Mouse (Mus musculus): Measurements from ENCODE around the gene Hoxa6. TPM values are rescaled to one million over a fixed set of nuclear protein-coding genes. Genes with fewer than 3 reads are reported as not detected.

Hoxa6 gene
- total RNA-seq, 2 experiments from 2014 or later = not detected

DNA sequence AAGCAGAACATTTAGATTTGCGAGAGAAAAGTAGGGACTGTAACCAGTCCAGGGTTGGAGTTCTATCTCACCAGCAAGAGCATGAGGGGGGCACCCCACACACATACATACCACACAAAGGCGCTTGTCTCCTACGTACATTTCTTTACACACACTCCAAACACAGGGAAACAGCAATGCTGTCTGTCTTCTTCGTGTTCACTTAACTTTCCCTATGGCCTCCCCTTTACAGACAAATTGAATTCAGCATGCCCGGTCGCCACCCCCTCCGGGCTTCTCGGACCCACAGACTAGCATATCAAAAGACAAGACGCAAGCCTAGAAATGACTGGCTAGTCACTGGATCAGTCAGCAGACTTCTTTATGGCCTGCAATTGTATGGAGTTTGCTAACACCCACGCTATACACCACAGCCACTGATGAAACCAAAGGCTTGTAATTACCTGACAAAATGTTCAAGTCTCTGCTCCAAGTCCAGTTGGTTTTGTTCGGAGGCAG, 28.3 kb downstream of the Hoxa6 start:
- DNase-seq (ENCODE audit: low spot score in 2 of 2) = no peak

DNA sequence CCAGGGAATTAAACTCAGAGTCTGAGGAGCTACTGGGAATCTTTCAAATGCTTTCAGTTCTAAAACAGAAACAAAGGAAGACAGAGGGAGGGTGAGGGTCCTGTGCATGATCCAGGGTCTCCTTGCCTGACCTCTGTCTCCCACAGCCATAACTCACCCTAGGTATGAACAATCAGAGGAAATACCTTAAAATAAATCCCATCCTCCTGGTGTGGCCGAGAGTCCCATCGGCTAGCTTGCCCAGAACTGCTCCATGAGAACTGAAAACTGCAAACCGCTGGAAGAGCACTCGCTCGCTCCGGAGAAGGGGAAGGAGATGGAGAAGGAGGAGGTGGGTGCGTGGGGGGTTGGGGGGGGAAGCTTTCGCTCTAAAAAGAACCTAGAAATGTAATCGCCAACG, 28.8 kb downstream of the Hoxa6 start:
- DNase-seq (ENCODE audit: low spot score in 2 of 2) = no peak

DNA sequence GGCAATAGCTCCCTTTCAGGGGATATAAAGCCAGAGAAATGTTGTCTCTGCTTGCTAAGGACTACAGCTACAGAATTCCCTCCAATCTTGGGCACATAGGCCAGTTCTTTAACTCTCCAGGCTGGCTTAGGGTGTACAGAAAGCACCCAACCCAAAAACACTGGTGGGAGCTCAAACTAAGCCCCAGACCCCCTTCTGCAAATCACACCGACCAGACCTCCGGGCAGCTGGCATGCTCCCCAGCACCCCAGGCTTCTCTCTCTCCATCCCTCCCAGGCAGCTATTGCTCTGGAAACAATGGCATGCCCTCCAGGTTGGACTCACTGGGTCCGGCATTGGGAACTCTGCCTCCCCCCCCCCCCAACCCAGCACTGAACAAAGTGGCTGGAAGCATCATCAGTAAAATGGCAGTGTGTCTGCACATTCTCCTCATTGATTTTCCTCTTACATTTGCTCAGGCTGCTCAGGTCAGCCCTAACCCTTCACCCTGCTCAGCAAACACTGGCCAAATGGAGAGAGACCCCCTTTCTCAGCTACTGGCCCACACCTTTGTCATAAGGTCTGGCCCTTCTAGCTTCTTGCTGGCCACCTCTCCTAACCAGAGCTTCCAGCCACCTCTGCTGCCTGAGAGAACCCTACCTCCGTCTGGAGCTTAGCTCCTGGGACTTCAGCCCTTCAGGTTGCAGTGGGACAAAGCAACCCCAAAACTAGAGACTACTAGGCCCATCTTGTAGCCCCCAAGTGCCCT, 29.4 kb downstream of the Hoxa6 start:
- no peak for DNase-seq (ENCODE audit: low spot score in 2 of 2)

DNA sequence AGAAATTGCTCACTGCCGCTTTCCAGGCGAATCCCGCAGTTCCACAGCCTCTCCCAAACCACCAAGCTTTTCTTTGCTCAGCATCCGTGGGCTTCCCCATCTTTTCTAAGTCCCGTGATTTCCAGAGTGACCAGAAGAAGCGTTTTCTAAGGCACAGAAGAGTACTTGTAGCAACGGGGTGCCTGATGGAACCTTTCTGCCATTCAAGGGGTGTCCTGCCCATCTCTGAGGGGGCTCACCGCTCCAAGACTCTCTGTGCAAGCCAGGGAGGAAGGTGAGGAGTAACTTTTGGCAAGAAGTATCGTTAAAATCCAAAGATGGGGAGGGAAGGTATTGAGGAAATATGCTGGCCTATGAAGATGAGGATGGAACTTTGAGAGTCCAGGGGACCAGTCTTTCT, 30.7 kb downstream of the Hoxa6 start:
- DNase-seq (ENCODE audit: low spot score in 2 of 2) = no peak

DNA sequence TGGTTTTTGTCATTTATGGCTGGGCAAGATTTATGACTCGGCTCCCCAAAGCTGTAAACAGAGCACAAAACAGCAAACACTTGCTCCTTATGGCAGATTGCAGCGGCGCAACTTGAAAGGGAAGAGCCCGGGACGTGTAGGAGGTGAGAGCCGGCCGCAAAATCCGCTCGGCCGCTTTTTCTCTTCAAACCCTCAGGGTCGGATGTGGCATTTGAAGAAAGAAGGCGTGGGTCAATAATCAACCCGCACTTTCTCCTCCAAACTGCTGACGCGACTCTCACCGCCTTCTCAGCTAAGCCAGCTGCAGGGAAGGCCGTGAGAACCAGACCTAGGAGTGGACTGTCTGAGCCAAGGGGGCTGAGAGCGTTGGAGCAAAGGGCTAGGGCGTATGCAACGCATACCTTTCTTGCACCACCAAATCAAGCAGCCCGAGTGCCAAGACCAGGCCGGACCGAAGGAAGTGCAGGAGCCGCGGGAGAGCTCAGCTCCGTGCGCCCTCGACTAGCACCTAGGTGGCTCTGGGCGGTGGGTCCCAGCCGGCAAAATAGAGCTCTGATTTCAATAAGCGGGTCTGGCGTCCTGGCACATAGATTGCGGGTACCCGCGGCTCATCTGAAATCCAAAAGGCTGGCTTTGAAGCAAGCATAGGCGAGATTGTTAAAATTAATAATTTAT, 31.3 kb downstream of the Hoxa6 start, which contains the start of gene 5730596B20Rik:
Gene 5730596B20Rik (plus strand): TSS at position 438 of the 675 bp plus-strand sequence.
- no peak for DNase-seq (ENCODE audit: low spot score in 2 of 2)

DNA sequence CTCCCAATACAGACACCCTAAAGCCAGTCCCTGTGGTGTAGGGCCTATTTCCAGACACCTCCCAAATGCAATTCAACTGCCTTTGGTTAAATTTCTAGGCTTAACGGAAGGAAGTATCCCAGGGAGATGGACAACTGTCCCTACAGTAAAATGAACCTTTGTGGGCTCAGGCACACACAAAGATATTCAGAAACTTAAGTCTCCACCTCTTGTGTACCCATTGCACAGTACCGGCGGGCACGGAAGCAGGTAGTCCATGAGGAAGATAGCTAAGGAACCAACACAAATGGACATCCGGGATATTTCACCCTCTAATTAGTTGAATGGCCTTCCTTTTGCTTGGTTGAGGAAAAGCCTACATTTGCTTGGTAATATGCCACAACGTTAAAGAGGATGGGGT, 32.1 kb downstream of the Hoxa6 start:
- DNase-seq (ENCODE audit: low spot score in 2 of 2) = no peak

DNA sequence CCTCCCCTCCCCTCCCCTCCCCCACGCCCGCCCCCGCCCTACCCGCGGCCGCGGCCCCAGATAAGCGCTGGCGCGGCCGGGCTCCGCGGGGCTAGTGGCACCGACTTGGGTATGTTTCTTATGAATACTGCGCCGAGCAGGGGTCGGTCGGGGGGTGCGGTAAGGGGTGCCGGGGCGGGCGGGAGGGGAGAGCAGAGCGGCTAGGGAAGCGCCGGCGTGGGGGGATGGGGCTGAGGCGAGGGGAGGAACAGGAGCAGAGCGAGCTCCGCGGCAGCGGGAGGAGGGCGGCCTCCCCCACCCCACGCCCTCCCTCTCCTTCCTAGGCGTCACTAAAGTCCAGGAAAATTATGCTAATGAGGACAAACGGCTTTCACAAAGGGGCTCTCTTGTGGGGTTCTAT, 32.7 kb downstream of the Hoxa6 start:
- DNase-seq (ENCODE audit: low spot score in 2 of 2) = no peak

DNA sequence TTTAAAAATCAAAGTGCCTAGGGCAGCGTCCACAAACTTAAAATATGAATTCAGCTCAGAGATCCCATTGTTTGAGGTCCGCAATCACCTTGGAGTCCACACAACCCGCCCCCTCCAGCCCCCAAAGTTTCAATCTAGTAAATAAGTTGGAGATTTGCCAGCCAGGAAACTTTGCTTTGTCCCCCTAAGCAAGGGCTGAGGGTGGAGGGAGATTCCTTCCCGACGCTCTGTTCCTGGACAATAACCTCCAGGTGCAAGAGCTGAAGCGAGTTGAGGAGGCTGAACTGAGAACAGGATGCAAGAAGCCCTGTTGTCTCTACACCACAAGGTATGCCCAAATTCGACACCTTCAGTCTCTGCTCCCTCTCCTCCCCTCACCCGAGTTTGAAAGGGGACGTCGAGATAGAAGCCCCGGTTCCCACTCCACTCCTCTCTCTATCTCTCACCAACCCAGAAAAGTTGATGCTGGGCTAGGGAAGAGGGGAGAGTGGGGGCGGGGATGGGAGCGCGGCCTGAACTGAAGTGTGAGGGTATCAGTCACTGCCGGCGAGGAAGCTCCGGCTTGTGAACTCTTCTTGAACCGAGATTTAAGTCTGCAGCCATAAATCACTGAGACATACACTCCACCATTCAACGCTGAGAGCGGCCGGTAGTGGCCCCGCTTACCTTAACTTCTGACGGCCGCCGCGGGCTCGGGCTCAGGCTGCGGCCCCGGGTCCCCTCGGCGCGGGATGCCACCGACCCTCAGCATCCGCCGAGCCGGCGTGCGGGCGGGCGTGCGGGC, 33.4 kb downstream of the Hoxa6 start:
- DNase-seq (ENCODE audit: low spot score in 2 of 2) = no peak

DNA sequence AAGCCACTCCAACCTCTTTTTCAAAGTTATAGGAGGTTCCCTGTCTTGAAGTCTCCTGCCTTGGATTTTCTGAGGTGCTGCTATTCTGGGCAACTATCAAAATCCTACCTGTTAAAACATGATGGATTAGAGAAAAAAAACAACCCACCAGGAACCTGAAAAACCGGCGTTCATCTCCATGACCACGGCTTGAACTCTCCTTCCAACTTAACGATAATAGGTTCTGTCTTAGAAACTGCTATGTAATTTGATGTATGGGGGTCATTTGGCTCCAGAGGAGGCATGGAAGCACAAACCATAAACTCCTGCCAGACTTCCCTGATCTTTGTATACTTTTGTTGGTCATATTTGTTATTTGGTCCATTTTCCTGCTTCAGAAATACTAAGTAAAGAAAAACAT, 34.9 kb downstream of the Hoxa6 start:
- DNase-seq (ENCODE audit: low spot score in 2 of 2) = no peak

DNA sequence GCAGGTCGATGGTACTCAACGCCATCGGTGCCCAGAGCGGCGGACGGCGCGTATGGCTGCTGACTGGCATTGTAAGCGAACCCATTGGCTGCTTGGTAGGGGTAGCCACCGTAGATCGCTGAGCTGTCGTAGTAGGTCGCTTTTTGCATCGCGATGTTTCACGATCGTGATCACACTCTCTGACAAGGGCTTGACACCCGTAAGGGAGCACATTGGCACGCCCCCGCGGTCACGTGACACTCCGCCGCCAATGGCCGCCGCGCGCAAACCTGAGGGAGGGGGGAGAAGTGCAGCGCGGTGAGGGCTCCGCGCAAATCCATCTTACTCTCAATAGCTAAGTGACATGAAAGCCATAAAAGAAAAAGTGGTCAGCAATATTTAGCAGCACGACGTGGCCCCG, 36.0 kb downstream of the Hoxa6 start:
- DNase-seq (ENCODE audit: low spot score in 2 of 2) = no peak

DNA sequence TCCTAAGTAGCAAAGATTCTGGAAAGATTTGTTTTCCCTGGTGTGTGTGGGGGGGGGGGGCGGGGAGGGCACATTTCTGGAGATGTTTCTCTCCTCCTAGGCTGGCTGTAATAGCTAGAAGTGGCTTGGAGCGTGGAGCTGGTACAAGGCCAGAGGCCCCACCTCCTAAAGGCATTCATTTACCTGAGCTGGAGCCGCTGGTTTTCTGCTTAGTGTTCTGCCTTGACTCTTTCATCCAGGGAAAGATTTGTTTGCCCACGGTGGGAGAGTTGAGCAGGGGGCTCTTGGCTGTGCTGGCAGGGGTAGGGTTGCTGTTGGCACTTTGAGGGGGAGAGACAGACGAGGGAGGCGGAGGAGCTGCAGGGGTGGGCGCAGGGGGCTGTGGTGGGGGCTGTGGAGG, 36.6 kb downstream of the Hoxa6 start:
- no peak for DNase-seq (ENCODE audit: low spot score in 2 of 2)

DNA sequence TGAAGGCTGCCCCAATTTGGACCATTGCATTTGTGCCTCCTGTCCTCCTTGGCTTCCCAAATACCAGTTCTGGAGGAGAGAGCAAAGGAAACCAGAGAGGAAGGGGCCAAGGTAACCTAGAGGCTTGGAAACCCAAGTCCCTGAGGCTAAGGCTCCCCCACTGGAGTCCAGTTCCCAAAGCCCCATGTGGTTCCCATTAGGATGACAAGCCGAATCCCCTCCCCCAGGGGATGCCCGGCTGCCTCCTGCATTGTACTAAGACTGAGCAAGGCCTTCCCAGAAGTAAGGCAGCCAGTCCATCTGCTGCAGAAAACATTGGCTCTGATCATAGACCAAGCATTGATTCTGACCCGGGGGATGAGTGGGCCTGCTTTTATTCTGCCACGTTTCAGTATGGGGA, 37.2 kb downstream of the Hoxa6 start:
- DNase-seq (ENCODE audit: low spot score in 2 of 2) = no peak

DNA sequence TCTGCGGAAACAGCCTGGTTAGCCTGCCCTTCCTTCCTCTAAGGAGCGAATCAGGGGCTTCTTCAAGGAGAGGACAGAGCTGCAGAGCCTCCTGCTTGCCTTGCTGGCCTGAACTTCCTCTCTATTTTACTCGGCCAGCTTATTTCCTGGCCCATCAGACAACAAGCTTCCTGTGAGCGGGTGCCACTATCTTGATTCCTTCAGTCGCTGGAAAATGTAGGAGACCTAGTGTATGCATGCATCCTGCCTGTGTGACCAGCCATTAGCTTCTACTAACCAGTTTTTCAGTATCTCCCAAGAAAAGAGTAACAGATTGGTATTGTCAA, 37.7 kb downstream of the Hoxa6 start:
- no peak for DNase-seq (ENCODE audit: low spot score in 2 of 2)

DNA sequence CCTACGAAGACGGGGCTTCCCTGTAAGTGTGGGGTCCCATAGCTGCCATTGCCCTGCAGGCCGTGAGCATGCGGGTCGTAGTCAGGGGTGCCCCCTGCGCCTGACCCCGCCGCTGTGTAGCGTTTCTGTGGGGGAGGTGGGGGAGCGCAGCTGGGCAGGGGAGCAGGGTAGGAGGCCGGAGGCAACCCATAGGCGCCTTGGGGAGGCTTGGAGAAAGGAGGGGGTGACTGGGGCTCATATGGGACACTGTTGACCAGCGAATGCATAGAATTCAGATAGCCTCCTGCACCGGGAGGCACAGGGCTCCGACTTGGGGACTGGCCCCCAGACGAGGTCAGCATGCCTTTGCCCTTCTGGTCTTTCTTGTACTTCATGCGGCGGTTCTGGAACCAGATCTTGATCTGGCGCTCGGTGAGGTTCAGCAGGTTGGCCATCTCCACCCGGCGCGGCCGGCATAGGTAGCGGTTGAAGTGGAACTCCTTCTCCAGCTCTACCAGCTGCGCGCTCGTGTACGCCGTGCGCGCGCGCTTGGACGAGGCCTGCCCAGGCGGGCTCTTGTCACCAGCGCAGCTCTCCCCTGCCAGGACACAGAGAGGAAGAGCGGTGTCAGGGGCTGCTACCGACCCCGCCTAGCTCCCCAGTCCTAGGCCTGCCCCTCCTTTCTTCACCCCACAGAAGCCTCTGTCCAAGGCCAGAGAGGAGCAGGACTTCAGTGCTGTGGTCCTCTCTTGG, 38.2 kb downstream of the Hoxa6 start:
- no peak for DNase-seq (ENCODE audit: low spot score in 2 of 2)

DNA sequence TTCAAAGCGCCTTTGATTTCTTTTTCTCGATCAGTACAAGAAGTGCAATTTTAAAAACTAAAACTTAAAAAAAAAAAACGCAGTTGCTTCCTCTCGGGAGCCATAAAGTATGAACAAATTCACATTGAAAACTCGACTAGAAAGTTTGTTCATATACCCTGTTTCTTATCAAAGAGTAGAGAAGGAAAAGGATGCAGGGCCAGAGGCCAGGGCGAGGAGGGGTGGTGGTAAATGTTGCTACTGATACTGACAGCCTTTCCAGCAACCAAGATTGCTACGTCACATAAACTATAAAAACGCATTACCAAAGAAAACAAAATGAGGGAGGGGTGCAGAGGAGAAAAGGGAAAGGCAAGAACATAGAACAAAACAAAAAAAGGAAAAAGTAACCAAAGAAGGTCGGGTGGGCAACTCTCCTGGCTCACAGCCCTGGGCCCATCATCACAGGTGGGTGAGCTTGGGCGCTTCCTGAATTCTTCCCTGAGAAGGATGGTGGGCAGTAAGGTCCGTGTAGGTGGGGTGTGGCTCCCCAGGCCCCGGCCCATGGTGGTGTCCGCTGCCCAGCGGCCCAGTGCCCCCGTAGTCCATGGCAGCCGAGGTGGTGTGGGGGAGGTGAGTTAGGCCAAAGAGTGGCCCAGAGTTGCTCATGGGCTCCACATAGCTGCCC, 38.9 kb downstream of the Hoxa6 start:
- no peak for DNase-seq (ENCODE audit: low spot score in 2 of 2)

DNA sequence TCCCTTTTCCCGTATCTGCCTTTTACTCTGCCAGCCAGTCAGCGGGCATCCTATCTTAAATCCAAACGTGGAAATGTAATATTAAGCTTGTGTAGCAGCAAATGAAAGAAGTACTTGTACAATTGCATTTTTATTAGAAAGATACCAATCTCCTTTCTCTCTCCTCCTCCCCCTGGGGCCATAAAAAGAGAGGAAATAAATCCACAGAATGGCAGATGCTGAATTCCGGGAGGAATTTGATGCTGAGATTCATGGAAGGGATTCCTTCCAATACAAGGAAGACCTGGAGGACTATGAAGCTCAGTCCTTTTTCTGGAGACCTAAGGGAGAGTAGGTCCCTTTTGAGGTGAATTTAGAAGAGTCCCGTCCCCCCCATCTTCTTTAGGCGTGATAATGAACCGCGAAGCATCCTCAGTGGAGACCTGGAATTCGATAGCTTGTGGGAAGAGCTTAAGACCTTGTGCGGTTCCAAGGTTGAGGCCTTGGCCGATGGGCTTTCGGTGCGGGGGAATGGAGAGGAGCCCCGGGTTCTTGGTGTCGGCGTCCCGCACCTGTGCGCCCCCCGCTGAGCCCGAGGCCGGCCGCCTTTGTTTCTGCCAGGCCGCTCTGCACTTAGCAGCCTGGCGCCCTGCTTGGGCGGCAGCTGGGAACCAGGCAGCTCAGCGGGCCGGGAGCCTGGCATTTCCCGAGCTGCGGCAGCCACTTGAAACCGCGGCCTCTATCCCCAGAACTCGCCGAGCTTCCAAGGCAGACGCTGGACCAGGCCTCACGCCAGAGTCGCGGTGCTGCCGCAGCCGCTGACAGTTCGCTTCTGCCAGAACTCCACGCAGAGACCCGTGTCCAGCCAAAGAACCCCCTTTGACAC, 40.1 kb downstream of the Hoxa6 start:
- no peak for DNase-seq (ENCODE audit: low spot score in 2 of 2)

DNA sequence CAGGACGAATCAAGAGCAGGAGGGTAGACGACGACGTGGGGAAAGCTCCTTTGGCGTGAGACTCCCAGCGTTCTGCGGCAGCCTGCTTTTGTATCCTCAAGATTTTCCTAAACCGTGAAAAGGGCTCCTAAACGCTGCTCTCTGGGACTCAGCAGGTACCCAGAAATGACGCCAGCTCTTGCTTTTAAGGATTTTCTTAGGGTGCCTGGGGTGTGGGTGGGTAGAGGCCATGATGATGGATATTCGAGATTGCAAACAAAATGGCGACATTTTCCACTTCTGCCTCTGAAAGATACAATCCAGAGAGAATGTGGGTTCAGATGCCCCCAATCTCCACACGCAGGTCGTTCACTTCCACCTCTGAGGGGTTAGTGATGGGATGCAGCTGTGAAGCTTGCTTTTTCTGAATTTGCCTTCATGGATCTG, 40.8 kb downstream of the Hoxa6 start:
- no peak for DNase-seq (ENCODE audit: low spot score in 2 of 2)

DNA sequence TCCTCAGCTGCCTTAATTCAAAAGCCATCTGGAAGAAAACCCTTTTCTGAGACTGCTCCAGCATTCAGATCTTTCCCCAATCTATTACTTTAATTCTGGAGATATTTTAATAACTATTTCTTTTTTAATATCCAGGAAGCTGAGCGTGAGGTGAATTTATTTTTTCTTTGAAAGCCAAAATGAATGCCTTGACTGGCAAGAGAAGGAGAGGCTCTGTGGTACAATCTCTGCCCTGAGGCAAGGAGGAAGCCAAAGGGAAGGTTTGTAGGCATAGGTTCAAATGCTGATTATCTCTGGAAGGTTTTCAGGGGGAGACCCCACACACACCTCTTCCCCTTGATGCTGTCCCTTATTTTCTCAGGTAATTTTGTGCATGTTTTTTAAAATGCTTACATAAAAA, 41.3 kb downstream of the Hoxa6 start:
- no peak for DNase-seq (ENCODE audit: low spot score in 2 of 2)

DNA sequence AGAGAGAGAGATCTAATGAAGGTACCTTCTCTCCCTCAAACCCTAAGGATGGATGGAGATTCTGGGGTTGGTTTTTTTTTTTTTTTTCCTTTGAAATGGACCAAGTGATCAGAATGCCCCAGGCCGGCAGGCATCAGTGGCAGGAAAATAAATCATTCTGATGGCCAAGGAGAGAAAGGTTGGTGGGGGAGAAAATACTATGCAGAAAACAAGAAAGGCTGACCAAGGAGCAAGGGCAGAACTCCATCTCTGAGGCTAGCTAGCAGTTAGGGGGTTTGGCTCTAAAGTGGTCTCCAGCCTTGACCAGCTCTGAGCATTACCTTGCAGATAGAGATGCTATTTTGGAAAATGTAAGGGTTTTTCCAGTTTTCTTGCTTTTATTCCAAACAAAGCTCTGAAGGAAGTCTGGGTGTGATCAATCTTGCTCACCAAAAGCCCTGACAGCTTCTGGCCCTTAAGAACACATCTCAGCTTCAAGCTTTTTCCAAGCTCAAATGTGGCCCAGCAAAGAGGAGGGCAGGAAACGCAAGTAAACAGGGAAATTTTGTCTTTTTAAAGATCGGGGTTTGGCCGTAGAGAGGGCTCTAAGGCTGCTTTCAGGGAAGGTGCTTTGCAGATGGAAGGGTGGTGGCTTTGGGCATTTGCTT, 42.0 kb downstream of the Hoxa6 start:
- no peak for DNase-seq (ENCODE audit: low spot score in 2 of 2)
